Mouse (Mus musculus) CH12.LX (cell line): ENCODE measurements around the gene Fbxw11. TPM values are rescaled to one million over a fixed set of nuclear protein-coding genes. Genes with fewer than 3 reads are reported as not detected.
"Not testable (repeated sequence)": the region's sequence is repeated elsewhere in the genome, so short reads cannot be mapped to it uniquely, and the experiment has no call there.

ENCODE experiments used
- DNase-seq: peaks from one replicate; pipeline ENCODE4 v3.0.0-alpha.2; 2013; ENCODE audit errors: extremely low read depth
- H3K27ac ChIP-seq: 2 replicates; pipeline ENCODE4 v1.5.1; 2012; ENCODE audit warnings: low read depth, mild to moderate bottlenecking, control low read depth, moderate library complexity; ENCODE audit not compliant: insufficient read depth
- H3K27me3 ChIP-seq: replicated peaks from 2 replicates; pipeline ENCODE3; 2012; ENCODE audit warnings: inconsistent platforms
- H3K36me3 ChIP-seq, 2 experiments: replicated peaks in 1 of 2; 2 replicates each; pipeline versions ENCODE3 to v1.6.1; 2012; ENCODE audit warnings: inconsistent platforms in 1 of 2, low read length in 1 of 2, mild to moderate bottlenecking in 1 of 2, mixed read lengths in 1 of 2, moderate library complexity in 1 of 2; ENCODE audit not compliant: control insufficient read depth in 1 of 2, insufficient read depth in 1 of 2
- H3K4me1 ChIP-seq, 2 experiments: 2 replicates each; pipeline ENCODE4 v1.6.1; 2012; ENCODE audit warnings: inconsistent platforms in 1 of 2, moderate library complexity in 1 of 2; ENCODE audit not compliant: insufficient read depth in 2 of 2, control insufficient read depth in 1 of 2
- H3K4me2 ChIP-seq: 2 replicates; pipeline ENCODE4 v1.6.1; 2012; ENCODE audit warnings: low read depth, mild to moderate bottlenecking, control low read depth; ENCODE audit not compliant: poor library complexity, insufficient read depth, severe bottlenecking
- H3K4me3 ChIP-seq, 3 experiments: fragments of 150-350 bp in 1 of 3; sonication (generic) in 1 of 3; replicated peaks in 1 of 3; 2 replicates each; pipeline versions ENCODE3 to v1.5.1; 2011 to 2012; ENCODE audit warnings: low read depth in 2 of 3, low read length in 2 of 3, mild to moderate bottlenecking in 2 of 3, moderate library complexity in 2 of 3, control low read depth in 1 of 3, improper control_type of control experiment in 1 of 3, inconsistent platforms in 1 of 3, mixed read lengths in 1 of 3; ENCODE audit not compliant: poor library complexity in 1 of 3
- H3K79me2 ChIP-seq: replicated peaks from 2 replicates; pipeline ENCODE4 v1.6.1; 2012; ENCODE audit warnings: mild to moderate bottlenecking, moderate library complexity; ENCODE audit not compliant: control insufficient read depth, poor library complexity, insufficient read depth, severe bottlenecking; ENCODE audit errors: extremely low read depth
- H3K9ac ChIP-seq: 2 replicates; pipeline ENCODE4 v1.6.1; 2012; ENCODE audit warnings: low read depth, mild to moderate bottlenecking, control low read depth, moderate library complexity; ENCODE audit not compliant: insufficient read depth
- H3K9me3 ChIP-seq: replicated peaks from 2 replicates; pipeline ENCODE3; 2012; ENCODE audit warnings: low read length, inconsistent platforms, mixed read lengths
- CTCF ChIP-seq, 2 experiments: IDR thresholded peaks in 1 of 2; conservative IDR thresholded peaks in 1 of 2; 2 replicates each; pipeline ENCODE4 v1.5.1; 2011 to 2012; ENCODE audit warnings: low read depth in 2 of 2, low read length in 2 of 2, improper control_type of control experiment in 1 of 2, inconsistent platforms in 1 of 2, mild to moderate bottlenecking in 1 of 2, moderate library complexity in 1 of 2
- POLR2A ChIP-seq: IDR thresholded peaks from 2 replicates; pipeline ENCODE4 v1.6.1; 2011; ENCODE audit warnings: low read depth, mild to moderate bottlenecking, improper control_type of control experiment, low read length
- RAD21 ChIP-seq: IDR thresholded peaks from 2 replicates; pipeline ENCODE4 v1.6.1; 2011; ENCODE audit warnings: low read depth, mild to moderate bottlenecking, low read length, improper control_type of control experiment, moderate library complexity
- SMC3 ChIP-seq: IDR thresholded peaks from 2 replicates; pipeline ENCODE4 v1.6.1; 2011; ENCODE audit warnings: low read depth, low read length, improper control_type of control experiment
- ZC3H11A ChIP-seq: IDR thresholded peaks from 2 replicates; pipeline ENCODE4 v1.6.1; 2012; ENCODE audit warnings: low read depth, mild to moderate bottlenecking, inconsistent platforms, low read length, improper control_type of control experiment
- ZNF384 ChIP-seq: IDR thresholded peaks from 2 replicates; pipeline ENCODE4 v1.6.1; 2012; ENCODE audit warnings: low read depth, low read length, improper control_type of control experiment, inconsistent platforms
- dilution Hi-C: fragments of 300-500 bp; cut with MboI; formaldehyde crosslinking; loops from 2 replicates; pipeline ENCODE4 v1.14.3; 2020; ENCODE audit warnings: low sequenced_read_pairs; ENCODE audit not compliant: extremely low pct_unique_long_range_greater_than_20kb, extremely low pct_ligation_motif_present
- in situ Hi-C: fragments of 300-500 bp; cut with MboI; formaldehyde crosslinking; loops from 3 replicates; pipeline ENCODE4 v1.14.3; 2019; ENCODE audit warnings: low sequenced_read_pairs, low pct_ligation_motif_present, low pct_unique_long_range_greater_than_20kb, mixed read lengths
- polyA plus RNA-seq: library from polyadenylated mRNA; unstranded; fragments of >175 nt; gene quantifications from 2 replicates; pipeline ENCODE4 v1.2.1, GENCODE M21; 2012; ENCODE audit warnings: low read depth; ENCODE audit not compliant: insufficient read length
- total RNA-seq, 2 experiments: library from RNA; depleted of rRNA; stranded (reverse); fragments of 300-350 nt in 1 of 2; fragments of >200 nt in 1 of 2; gene quantifications; 2 replicates each; pipeline ENCODE4 v1.2.3; 2012 to 2014

Fbxw11 gene
- total and polyA plus RNA-seq, 3 experiments = 54.5 to 85.0 (median 58.5) TPM

DNA sequence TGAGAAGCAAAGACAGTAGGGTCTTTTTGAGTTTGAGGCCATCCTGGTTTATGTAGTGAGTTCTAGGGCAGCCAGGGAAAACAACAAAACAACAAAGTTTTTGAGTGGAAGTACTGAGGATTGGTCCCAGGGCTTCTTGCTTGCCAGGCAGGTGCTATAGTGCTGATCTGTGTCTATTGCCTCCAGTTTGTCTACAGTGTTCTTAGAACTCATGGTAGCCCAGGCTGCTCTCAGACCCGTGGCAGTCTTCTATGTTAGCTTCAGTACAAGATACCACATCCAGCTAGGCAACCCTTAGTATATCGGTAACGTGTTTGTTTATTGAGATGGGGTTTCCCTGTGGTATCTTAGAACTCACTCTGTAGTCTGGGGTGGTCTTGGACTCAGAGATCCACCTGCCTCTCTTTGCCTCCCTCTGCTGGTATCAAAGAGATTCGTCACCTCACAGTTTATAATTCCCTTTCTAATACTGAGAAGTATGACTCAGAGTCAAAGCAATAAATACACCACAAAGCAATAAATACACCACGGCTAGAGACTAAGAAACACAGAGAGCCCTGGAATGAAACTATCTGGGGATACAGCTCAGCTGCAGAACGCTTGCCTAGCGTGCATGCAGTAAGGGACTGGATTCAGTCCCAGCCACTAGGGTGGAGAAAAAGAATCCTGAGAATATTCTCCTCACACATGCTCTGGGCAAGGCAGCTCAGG lies 51.1 kb downstream of the Fbxw11 start:
- TF ChIP-seq RAD21 (peak; percentile 35), POLR2A (no peak), CTCF (conservative IDR thresholded peaks at IDR 0.05 in 1 of 2, IDR thresholded peaks at IDR 0.05 in 1 of 2; ENCODE audit: low read depth in 2 of 2, low read length in 2 of 2) (peak; percentile 49 to 56; a peak in 3 of 4 replicates), SMC3 (peak; percentile 25; the same call in 1 of the 2 replicates)
- dilution Hi-C loops = no loop called here
- Histone ChIP-seq H3K79me2 (peaks cover 49% of the 10 kb centered on the region), H3K4me1 (peaks cover 7 to 95% of the 10 kb centered on the region in 2 experiments), H3K4me2 (no peak overlapping the region), H3K9ac (no peak overlapping the region), H3K36me3 (peaks cover 0 to 19% of the 10 kb centered on the region in 2 experiments), H3K4me3 (no peak overlapping the region), H3K27ac (no peak overlapping the region), H3K9me3 (no peaks in the 10 kb centered on the region), H3K27me3 (no peaks in the 10 kb centered on the region)
- in situ Hi-C loops = no loop called here
- DNase-seq = no peak

DNA sequence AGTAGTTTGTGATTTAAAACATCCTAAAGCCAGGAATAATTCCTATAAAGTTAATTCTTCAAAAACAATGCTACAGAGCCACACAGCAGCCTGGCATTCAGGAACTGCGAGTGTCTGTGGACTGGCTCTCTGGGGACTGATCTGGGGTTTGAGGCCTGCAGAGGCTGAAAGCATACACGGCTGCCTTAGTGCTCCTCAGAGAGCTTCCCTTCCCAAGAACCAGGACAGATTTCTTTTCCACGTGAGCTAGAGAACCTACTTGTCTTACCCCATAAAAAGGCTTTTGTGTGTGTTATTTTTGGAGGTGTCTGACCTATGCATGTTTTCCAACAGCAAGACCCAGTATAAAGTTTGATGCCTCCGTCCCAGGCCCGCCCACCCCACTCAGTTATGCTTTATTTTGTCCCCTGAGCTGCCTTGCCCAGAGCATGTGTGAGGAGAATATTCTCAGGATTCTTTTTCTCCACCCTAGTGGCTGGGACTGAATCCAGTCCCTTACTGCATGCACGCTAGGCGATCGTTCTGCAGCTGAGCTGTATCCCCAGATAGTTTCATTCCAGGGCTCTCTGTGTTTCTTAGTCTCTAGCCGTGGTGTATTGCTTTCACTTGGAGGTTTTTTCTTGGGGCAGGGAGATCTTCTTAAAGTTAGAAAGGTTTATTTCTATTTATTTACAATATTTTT lies 51.9 kb downstream of the Fbxw11 start:
- H3K9me3 ChIP-seq, in situ Hi-C loops, DNase-seq, H3K9ac ChIP-seq, dilution Hi-C loops, H3K4me2 ChIP-seq, H3K27ac ChIP-seq, H3K27me3 ChIP-seq, H3K4me3 ChIP-seq: not testable (repeated sequence)
- Histone ChIP-seq H3K4me1 (peaks cover 7 to 87% of the 10 kb centered on the region in 2 experiments), H3K36me3 (peaks cover 0 to 16% of the 10 kb centered on the region in 2 experiments), H3K79me2 (peaks cover 50% of the 10 kb centered on the region)

DNA sequence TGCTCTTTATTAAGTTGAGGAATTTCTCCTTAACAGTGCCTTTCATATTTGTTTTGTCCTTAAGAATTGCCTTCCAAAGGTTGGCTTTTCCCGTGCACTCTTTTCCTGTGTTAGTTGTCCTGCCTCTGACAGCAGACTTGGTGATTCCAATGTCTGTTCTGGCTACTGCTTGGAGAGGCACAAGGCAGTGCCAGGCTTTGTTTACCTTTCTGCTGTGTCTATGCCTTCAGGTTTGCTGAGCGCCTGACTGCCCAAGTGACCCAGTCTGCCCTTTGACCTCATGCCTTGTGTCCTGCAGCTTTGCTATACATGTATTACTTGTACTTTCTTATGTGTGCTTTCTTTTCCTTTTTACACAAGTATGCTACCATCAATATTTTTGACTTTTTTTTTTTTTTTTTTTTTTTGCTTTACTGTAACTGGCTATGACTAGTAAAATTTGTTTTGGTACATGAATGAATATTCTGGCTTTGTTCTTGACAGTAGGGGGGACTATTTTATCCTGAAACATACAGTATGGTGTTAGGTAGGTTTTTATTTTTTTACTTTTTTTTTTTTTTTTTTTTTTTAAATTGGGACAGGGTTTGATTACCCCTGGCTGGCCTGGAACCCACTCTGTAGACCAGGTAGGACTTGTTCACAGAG lies 54.0 kb downstream of the Fbxw11 start:
- no peak overlapping the region for H3K9ac ChIP-seq
- no peak overlapping the region for H3K4me3 ChIP-seq
- in situ Hi-C loops (no loop called here), dilution Hi-C loops (no loop called here)
- no peak overlapping the region for H3K27ac ChIP-seq
- peaks cover 58% of the 10 kb centered on the region for H3K79me2 ChIP-seq
- H3K36me3 ChIP-seq = peaks cover 0 to 7% of the 10 kb centered on the region in 2 experiments
- no peaks in the 10 kb centered on the region for H3K27me3 ChIP-seq
- no peak overlapping the region for H3K4me2 ChIP-seq
- no peak for TF ChIP-seq ZC3H11A
- peak; percentile 38 for TF ChIP-seq ZNF384
- DNase-seq = no peak
- peaks cover 17 to 83% of the 10 kb centered on the region in 2 experiments for H3K4me1 ChIP-seq
- H3K9me3 ChIP-seq = no peaks in the 10 kb centered on the region
